Mouse (Mus musculus) heart, postnatal 14 days (tissue): ENCODE data around the gene Zbtb18. TPM values are rescaled to one million over a fixed set of nuclear protein-coding genes. Genes with fewer than 3 reads are reported as not detected.
A peak's percentile ranks its signal among the peaks of the same experiment; 100 is the strongest.

Experiments
- DNase-seq, 2 experiments: peaks; one replicate each; pipeline ENCODE4 v3.0.0; 2021 to 2022
- intact Hi-C: fragments of 180-260 bp; cut with DNase I; formaldehyde crosslinking; loops from one replicate; pipeline ENCODE4 v1.15.1; 2025
- long read RNA-seq, 2 experiments: library from polyadenylated mRNA; stranded (forward); transcript quantifications; one replicate each; pipeline ENCODE4 v2.0.0; 2021
- total RNA-seq, 2 experiments: library from RNA; stranded (reverse); gene quantifications; 2 replicates each; pipeline ENCODE4 v1.2.3; 2021

Zbtb18 gene
- 10 to 100 TPM; 35.1 to 35.8 TPM for total RNA-seq
- long read RNA-seq, experiment 1, full-length matches to known transcripts: 12 of 14 reads
- long read RNA-seq, experiment 1, partial matches to known transcripts: 1 of 14 reads
- long read RNA-seq, experiment 1, other reads (novel, unspliced or antisense): 1 of 14 reads
- long read RNA-seq, experiment 2, full-length matches to known transcripts: 12 of 17 reads
- long read RNA-seq, experiment 2, partial matches to known transcripts: 0 of 17 reads
- long read RNA-seq, experiment 2, other reads (novel, unspliced or antisense): 5 of 17 reads

GRCm38 (mm10) chr1:177442196-177442808 lies at the start of gene Zbtb18:
Gene Zbtb18 (plus strand): TSS chr1:177442351.
- DNase-seq: no peak
- intact Hi-C loops: loop anchor here (2.0 to 10.0 kb wide), 4 partner anchors 90 to 242 kb away; partner anchors contain the start of gene Akt3

- intact Hi-C loops: no loop called here
- DNase-seq: no peak
Measured at GRCm38 (mm10) chr1:177397455-177397854, 44.7 kb upstream of the Zbtb18 start.

- intact Hi-C loops: loop anchor here (10.0 kb wide), 1 partner anchor 530 kb away; no protein-coding TSS in a partner anchor
- DNase-seq: no peak
Measured at GRCm38 (mm10) chr1:177405170-177405569, 37.0 kb upstream of the Zbtb18 start.

GRCm38 (mm10) chr1:177408690-177409089 lies 33.5 kb upstream of the Zbtb18 start:
- peak; percentile 9 to 43 for DNase-seq
- intact Hi-C loops: loop anchor here (2.0 to 10.0 kb wide), 2 partner anchors 276 to 534 kb away; no protein-coding TSS in a partner anchor

GRCm38 (mm10) chr1:177410769-177411348 lies 31.3 kb upstream of the Zbtb18 start:
- intact Hi-C loops: no loop called here
- no peak for DNase-seq

DNA sequence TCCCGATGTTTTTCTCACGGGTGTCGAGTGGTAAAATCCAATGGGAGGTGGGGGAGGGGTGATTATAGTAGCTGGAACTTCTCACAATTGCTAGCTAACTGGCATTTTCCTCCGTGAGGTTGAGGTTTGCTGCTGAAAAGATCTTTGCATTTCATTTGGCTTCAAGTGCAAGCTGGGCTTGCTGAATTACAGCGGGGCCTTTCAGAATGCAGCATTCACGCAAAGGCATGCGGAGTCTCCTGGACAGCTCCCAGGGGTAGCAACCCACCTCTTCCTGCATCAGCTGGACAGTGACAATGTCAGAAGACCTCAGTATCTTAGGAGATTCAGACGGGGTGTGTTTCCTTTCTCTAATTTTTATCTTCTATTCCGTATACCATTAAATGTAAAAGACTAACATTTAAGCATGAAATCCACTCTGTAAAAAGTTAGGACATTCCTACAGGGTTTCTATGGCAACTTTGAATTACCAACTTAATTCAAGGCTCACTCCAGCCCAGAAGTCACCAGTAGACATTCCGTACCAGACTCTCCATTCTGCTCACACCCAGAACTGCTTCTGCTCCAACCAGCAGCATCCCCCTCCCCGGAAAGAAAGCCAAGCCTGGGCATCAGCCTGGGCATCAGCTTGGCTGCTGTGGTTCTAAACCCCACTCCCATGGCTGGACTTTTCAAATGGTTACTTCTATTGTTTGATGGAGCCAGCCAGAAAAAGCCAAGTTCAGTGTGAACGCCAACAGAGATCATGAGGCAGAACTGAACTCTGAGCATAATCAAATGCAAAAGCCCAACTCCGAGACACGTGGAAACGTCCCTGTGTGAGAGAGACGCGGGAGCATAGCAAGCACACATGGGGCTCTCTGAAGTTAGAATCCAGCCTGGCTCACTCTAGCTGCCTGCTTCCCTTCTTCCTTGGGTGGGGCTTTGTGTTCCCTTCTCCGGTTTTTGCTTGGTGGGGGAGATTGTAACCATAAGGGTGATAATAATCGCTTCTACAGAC lies 30.5 kb upstream of the Zbtb18 start:
- no peak for DNase-seq
- intact Hi-C loops: no loop called here

- intact Hi-C loops: no loop called here
Measured at GRCm38 (mm10) chr1:177419331-177419730, 22.8 kb upstream of the Zbtb18 start.

GRCm38 (mm10) chr1:177420126-177420525 lies 22.0 kb upstream of the Zbtb18 start:
- peak in 1 of 2 experiments; percentile 7 for DNase-seq
- intact Hi-C loops: no loop called here

More at GRCm38 (mm10) chr1:177419331-177419730, 22.8 kb upstream of the Zbtb18 start:
- no peak for DNase-seq

- no peak for DNase-seq
- intact Hi-C loops: no loop called here
Measured at GRCm38 (mm10) chr1:177427862-177428261, 14.3 kb upstream of the Zbtb18 start.

- intact Hi-C loops: no loop called here
- no peak for DNase-seq
Measured at GRCm38 (mm10) chr1:177428338-177428737, 13.8 kb upstream of the Zbtb18 start.

GRCm38 (mm10) chr1:177429067-177429466 lies 13.1 kb upstream of the Zbtb18 start:
- DNase-seq: no peak
- intact Hi-C loops: no loop called here

GRCm38 (mm10) chr1:177440411-177440810 lies 1.7 kb upstream of the Zbtb18 start:
- intact Hi-C loops: loop anchor here (5.0 to 10.0 kb wide), 3 partner anchors 92 to 244 kb away; partner anchors contain the start of gene Akt3
- DNase-seq: no peak

DNA sequence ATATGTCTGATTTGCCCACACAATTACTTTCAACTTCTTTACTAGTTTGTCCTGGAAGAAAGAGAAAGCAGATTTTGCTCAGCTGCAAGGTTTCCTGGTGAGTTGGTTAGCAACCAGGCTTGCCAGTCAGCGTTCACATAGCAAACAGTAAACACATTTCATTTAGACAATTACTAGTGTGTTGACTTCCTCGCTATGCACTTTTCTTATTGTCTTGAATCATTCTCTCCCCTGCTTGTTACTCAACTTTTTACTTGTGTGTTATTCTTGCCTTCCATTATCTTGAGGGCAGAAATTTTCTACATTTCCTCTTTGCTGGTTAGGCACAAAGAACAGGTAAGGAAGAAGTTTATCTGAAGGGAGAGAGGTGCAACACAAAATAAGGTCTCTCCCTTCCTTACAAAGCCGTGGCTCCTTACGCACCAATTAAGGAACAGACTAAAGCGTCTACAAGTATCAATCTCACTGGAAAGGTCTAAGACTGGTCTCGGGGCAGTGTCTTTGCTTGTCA lies 1.1 kb upstream of the Zbtb18 start:
- intact Hi-C loops: loop anchor here (5.0 to 10.0 kb wide), 3 partner anchors 91 to 244 kb away; partner anchors contain the start of gene Akt3
- DNase-seq: no peak

DNA sequence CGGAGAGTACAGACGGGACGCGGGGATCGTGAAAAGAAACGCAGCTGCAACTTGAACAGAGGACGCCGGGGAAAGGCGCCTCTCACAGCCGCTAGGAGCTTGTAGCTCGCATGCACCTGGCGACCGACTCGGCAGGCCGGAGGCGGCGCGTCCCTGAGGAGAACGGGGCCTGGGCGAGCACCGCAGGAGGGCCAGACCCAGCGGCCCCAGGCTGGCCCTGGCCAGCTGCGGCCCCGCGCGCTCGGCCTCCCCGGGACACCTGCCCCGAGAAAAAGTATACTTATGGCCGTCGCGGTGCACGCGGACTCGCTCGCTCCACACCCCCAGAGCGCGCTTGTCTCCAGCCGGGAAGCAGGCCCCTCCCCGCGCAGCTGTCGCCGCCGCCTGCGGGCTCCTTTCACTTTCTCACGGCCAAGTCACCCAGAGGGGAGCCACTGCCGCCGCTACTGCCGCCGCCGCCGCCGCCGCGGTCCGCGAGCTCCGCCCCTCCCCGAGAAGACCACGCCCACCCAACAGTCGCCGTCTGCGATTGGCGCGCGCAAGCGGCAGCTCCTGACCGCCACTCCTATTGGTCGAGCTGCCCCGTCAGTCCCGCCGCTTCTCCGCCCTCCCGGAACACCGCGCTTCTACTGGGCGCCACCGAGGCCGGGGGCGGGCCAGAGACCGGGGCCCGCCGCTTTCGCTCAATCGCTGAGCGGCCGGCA lies 507 bp upstream of the Zbtb18 start:
- intact Hi-C loops: loop anchor here (2.0 to 10.0 kb wide), 4 partner anchors 91 to 243 kb away; partner anchors contain the start of gene Akt3
- DNase-seq: peak; percentile 97 to 98

GRCm38 (mm10) chr1:177442821-177443723 lies 921 bp downstream of the Zbtb18 start:
- peak; percentile 33 to 34 for DNase-seq
- intact Hi-C loops: loop anchor here (2.0 to 10.0 kb wide), 4 partner anchors 89 to 242 kb away; partner anchors contain the start of gene Akt3

DNA sequence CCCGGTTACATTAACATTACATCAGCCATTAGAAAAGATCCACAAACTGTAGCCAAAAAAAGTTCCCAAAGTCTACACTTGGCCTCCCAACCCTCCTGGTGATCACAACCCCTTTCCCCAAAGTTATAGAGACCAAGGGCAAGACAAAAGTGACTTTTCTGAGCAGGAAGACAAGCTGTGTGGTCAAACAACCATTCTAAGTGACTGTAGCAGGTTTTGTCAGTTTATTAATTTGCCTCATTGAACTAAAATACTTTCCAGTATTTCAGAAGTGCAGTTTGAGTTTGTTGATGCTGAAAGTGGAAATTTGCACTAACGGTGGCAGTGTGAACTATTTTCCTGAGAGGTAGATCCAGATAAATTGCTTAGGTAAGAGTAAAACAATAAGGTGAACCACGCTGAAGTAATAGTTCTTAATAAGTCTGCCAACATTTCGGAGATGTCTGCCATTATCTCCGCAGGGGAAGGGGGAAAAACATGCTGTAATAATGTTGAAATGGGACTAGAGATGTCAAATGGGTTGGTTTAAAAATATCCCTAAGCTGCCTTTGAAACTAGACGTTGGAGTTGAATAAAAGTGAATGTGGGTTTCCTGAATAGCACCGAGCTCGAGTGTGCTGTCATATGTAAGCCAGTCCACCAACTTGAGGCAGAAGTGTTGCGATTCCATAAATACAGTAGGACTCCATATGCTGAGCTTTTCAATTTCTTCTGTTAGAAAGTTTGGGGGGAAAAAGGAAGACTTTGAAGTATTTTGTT lies 1.8 kb downstream of the Zbtb18 start:
- intact Hi-C loops: loop anchor here (2.0 to 10.0 kb wide), 4 partner anchors 88 to 241 kb away; partner anchors contain the start of gene Akt3
- DNase-seq: no peak

GRCm38 (mm10) chr1:177444483-177444810 lies 2.3 kb downstream of the Zbtb18 start:
- DNase-seq: no peak
- intact Hi-C loops: loop anchor here (5.0 to 10.0 kb wide), 3 partner anchors 88 to 240 kb away; partner anchors contain the start of gene Akt3
